Mouse (Mus musculus): ENCODE measurements around the gene Iqcj.

DNA sequence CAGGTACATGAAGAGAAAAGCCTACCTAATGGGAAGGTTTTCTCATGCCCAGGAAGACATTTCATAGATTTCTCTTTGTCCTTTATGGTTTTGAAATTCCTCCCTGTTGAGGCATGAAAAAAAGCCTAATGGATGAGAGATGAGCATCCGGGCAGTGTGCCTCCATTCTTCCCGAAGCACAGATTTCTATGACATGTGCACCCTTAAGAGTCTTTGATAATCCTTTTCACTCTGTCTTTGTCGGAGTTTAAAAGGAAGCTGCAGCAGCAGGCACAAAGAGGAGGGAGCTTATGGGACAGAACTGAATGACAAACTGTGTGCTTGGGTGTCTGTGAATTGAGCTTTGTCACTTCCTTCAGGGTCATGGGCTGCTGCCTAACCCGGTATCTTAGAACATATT, 127.4 kb downstream of the Iqcj start:
- TF ChIP-seq CTCF (IDR thresholded peaks at IDR 0.05; ENCODE audit: low read depth, low read length) (no peak), POLR2A (IDR thresholded peaks at IDR 0.05; ENCODE audit: extremely low read depth, insufficient read depth, low read length) (no peak)
